Mouse (Mus musculus): ENCODE measurements around the gene Bco2.

- TF ChIP-seq POLR2A (IDR thresholded peaks at IDR 0.05; ENCODE audit: borderline replicate concordance, extremely low read depth, low read depth, low read length) (no peak), CTCF (IDR thresholded peaks at IDR 0.05; ENCODE audit: insufficient read depth, low read length) (no peak)
Observed at GRCm38 (mm10) chr9:50604338-50604737, 49.4 kb upstream of the Bco2 start.
